Mouse (Mus musculus): ENCODE measurements at regions not wholly inside any gene's neighbourhood (a gene's known extent, or its start where the extent isn't known, plus 50 kb on each side); places are given as distances from the start of the nearest gene placed in this dataset.

GRCm38 (mm10) chr13:52017598-52018190, 171.2 kb downstream of the Gadd45g start:
- DNase-seq, result no peak

- no peak for DNase-seq
These were observed 173.2 kb downstream of the Gadd45g start for GRCm38 (mm10) chr13:52019647-52020046.

- DNase-seq, result no peak
These were observed 174.7 kb downstream of the Gadd45g start for GRCm38 (mm10) chr13:52021150-52021549.

- no peak for DNase-seq
These were observed 175.3 kb downstream of the Gadd45g start for GRCm38 (mm10) chr13:52021828-52022227.

GRCm38 (mm10) chr13:52022529-52022928, 176.1 kb downstream of the Gadd45g start:
- DNase-seq, result no peak

GRCm38 (mm10) chr13:52024349-52024748, 177.9 kb downstream of the Gadd45g start:
- DNase-seq, result no peak

GRCm38 (mm10) chr13:52024832-52025481, 178.5 kb downstream of the Gadd45g start:
- no peak for DNase-seq

- no peak for DNase-seq
These were observed 179.0 kb downstream of the Gadd45g start for GRCm38 (mm10) chr13:52025482-52025848.

GRCm38 (mm10) chr13:52026291-52026690, 179.8 kb downstream of the Gadd45g start:
- no peak for DNase-seq

- DNase-seq, result no peak
These were observed 183.5 kb downstream of the Gadd45g start for GRCm38 (mm10) chr13:52029868-52030422.

GRCm38 (mm10) chr13:52031465-52031864, 185.0 kb downstream of the Gadd45g start:
- DNase-seq, result no peak

GRCm38 (mm10) chr13:52035731-52036130, 189.3 kb downstream of the Gadd45g start:
- DNase-seq, result no peak

- no peak for DNase-seq
These were observed 189.9 kb downstream of the Gadd45g start for GRCm38 (mm10) chr13:52036351-52036750.

GRCm38 (mm10) chr13:52037218-52037617, 190.7 kb downstream of the Gadd45g start:
- DNase-seq, result no peak

- DNase-seq, result no peak
These were observed 195.3 kb downstream of the Gadd45g start for GRCm38 (mm10) chr13:52041467-52042421.

- no peak for DNase-seq
These were observed 196.4 kb downstream of the Gadd45g start for GRCm38 (mm10) chr13:52042867-52043266.

- DNase-seq, result no peak
These were observed 197.4 kb downstream of the Gadd45g start for GRCm38 (mm10) chr13:52043916-52044315.

- DNase-seq, result no peak
These were observed 198.9 kb downstream of the Gadd45g start for GRCm38 (mm10) chr13:52045349-52045748.

- DNase-seq, result no peak
These were observed 199.5 kb downstream of the Gadd45g start for GRCm38 (mm10) chr13:52046020-52046419.

- DNase-seq, result no peak
These were observed 200.2 kb downstream of the Gadd45g start for GRCm38 (mm10) chr13:52046700-52047099.

- DNase-seq, result no peak
These were observed 201.5 kb downstream of the Gadd45g start for GRCm38 (mm10) chr13:52047937-52048336.

- no peak for DNase-seq
These were observed 202.3 kb downstream of the Gadd45g start for GRCm38 (mm10) chr13:52048777-52049176.

- no peak for DNase-seq
These were observed 202.8 kb downstream of the Gadd45g start for GRCm38 (mm10) chr13:52049249-52049648.
